Mouse (Mus musculus) midbrain, embryonic 14.5 days (tissue): Measurements from ENCODE around the gene Pum1. TPM values are rescaled to one million over a fixed set of nuclear protein-coding genes. Genes with fewer than 3 reads are reported as not detected.
A peak's percentile ranks its signal among the peaks of the same experiment; 100 is the strongest.

ENCODE experiments used
- ATAC-seq: fragments of 200-750 bp; cut with Nextera tagmentation; 2 replicates; pipeline ENCODE4 v1.8.0; 2017; ENCODE audit warnings: moderate number of reproducible peaks, moderate library complexity; ENCODE audit not compliant: low FRiP score, low TSS enrichment
- DNase-seq: peaks from one replicate; pipeline ENCODE4 v3.0.0-alpha.2; 2015
- H3K27ac ChIP-seq: fragments of 300-500 bp; sonication (generic); replicated peaks from 2 replicates; pipeline ENCODE4 v1.5.1; 2014; ENCODE audit warnings: mild to moderate bottlenecking, low read depth, low read length, moderate library complexity
- H3K27me3 ChIP-seq: fragments of 300-500 bp; sonication (generic); 2 replicates; pipeline ENCODE4 v1.6.1; 2014; ENCODE audit warnings: low read length, control low read depth, mixed read lengths; ENCODE audit not compliant: control insufficient read depth, insufficient read depth
- H3K36me3 ChIP-seq: fragments of 300-500 bp; sonication (generic); 2 replicates; pipeline ENCODE4 v1.6.1; 2014; ENCODE audit warnings: low read length, control low read depth; ENCODE audit not compliant: control insufficient read depth, insufficient read depth
- H3K4me1 ChIP-seq: fragments of 300-500 bp; sonication (generic); 2 replicates; pipeline ENCODE4 v1.6.1; 2014; ENCODE audit warnings: mild to moderate bottlenecking, antibody characterized with exemption, low read length, control low read depth; ENCODE audit not compliant: control insufficient read depth, insufficient read depth
- H3K4me2 ChIP-seq: fragments of 300-500 bp; sonication (generic); 2 replicates; pipeline ENCODE4 v1.6.1; 2014; ENCODE audit warnings: mild to moderate bottlenecking, low read length, moderate library complexity
- H3K4me3 ChIP-seq: fragments of 300-500 bp; sonication (generic); replicated peaks from 2 replicates; pipeline ENCODE4 v1.5.1; 2014; ENCODE audit warnings: low read depth, low read length
- H3K9ac ChIP-seq: fragments of 300-500 bp; sonication (generic); replicated peaks from 2 replicates; pipeline ENCODE4 v1.6.1; 2014; ENCODE audit warnings: mild to moderate bottlenecking, low read length, moderate library complexity
- H3K9me3 ChIP-seq: fragments of 300-500 bp; sonication (generic); 2 replicates; pipeline ENCODE4 v1.6.1; 2016; ENCODE audit warnings: low read length, control low read depth, mixed read lengths; ENCODE audit not compliant: control insufficient read depth
- WGBS: fragments of 180-500 bp; shearing (Covaris S2); extraction: QIAGEN DNeasy Blood & Tissue Kit; methylation state at CpG from one replicate; pipeline ENCODE4 v1.1.7; 2014; 5-methylcytosine and 5-hydroxymethylcytosine counted together
- polyA plus RNA-seq: library from polyadenylated mRNA; unstranded; fragments of >200 nt; fragmentation: Nextera tagmentation; extraction: Ambion mirVana; gene quantifications from 2 replicates; pipeline ENCODE4 v1.2.1, GENCODE M21; 2014

Pum1 gene
- polyA plus RNA-seq, 1 experiment from 2014 or later = 116 TPM

- H3K9ac ChIP-seq = no peak overlapping the region
- no peak for ATAC-seq
- no peak overlapping the region for H3K4me3 ChIP-seq
- no peak overlapping the region for H3K4me2 ChIP-seq
- H3K27me3 ChIP-seq = no peaks in the 10 kb centered on the region
- no peaks in the 10 kb centered on the region for H3K4me1 ChIP-seq
- H3K36me3 ChIP-seq = peaks cover 66% of the 10 kb centered on the region
- H3K27ac ChIP-seq = 0 out of 2 replicates have a peak overlapping the region, but pooled peaks have one; percentile 8
- H3K9me3 ChIP-seq = no peaks in the 10 kb centered on the region
- DNase-seq = no peak
- WGBS = 89% methylated on average over 3 of the region's 3 CpGs
Measured at GRCm38 (mm10) chr4:130779037-130779436, 115.9 kb downstream of the Pum1 start.

- DNase-seq (no peak), ATAC-seq (no peak)
- Histone ChIP-seq H3K4me2 (no peak overlapping the region), H3K4me1 (no peaks in the 10 kb centered on the region), H3K36me3 (peaks cover 42% of the 10 kb centered on the region), H3K27me3 (no peaks in the 10 kb centered on the region), H3K9me3 (no peaks in the 10 kb centered on the region), H3K9ac (no peak overlapping the region), H3K4me3 (no peak overlapping the region), H3K27ac (peak overlapping the region; percentile 26; the same call in 1 of the 2 replicates)
- WGBS = 95% methylated on average over 2 of the region's 2 CpGs
Measured at GRCm38 (mm10) chr4:130782492-130782891, 119.4 kb downstream of the Pum1 start.

- Histone ChIP-seq H3K4me3 (no peak overlapping the region), H3K4me1 (no peaks in the 10 kb centered on the region), H3K27me3 (no peaks in the 10 kb centered on the region), H3K9ac (no peak overlapping the region), H3K36me3 (peaks cover 20% of the 10 kb centered on the region), H3K4me2 (no peak overlapping the region), H3K9me3 (no peaks in the 10 kb centered on the region), H3K27ac (no peak overlapping the region)
- DNase-seq (peak; percentile 80), ATAC-seq (no peak)
- WGBS = 32% methylated on average over 4 of the region's 4 CpGs
Measured at GRCm38 (mm10) chr4:130784755-130785154, 121.6 kb downstream of the Pum1 start.

- H3K4me1 ChIP-seq = no peaks in the 10 kb centered on the region
- H3K36me3 ChIP-seq = no peaks in the 10 kb centered on the region
- DNase-seq = no peak
- WGBS = 76% methylated on average over 5 of the region's 5 CpGs
- no peak overlapping the region for H3K4me2 ChIP-seq
- H3K9me3 ChIP-seq = no peaks in the 10 kb centered on the region
- no peak overlapping the region for H3K27ac ChIP-seq
- H3K9ac ChIP-seq = no peak overlapping the region
- H3K4me3 ChIP-seq = no peak overlapping the region
- H3K27me3 ChIP-seq = no peaks in the 10 kb centered on the region
- ATAC-seq = no peak
Measured at GRCm38 (mm10) chr4:130787530-130787929, 124.4 kb downstream of the Pum1 start.

GRCm38 (mm10) chr4:130790180-130790579, 127.1 kb downstream of the Pum1 start:
- peak; percentile 94 for DNase-seq
- Histone ChIP-seq H3K9ac (no peak overlapping the region), H3K27ac (no peak overlapping the region), H3K4me3 (no peak overlapping the region), H3K36me3 (no peaks in the 10 kb centered on the region), H3K27me3 (no peaks in the 10 kb centered on the region), H3K4me1 (peaks cover 15% of the 10 kb centered on the region), H3K4me2 (no peak overlapping the region), H3K9me3 (no peaks in the 10 kb centered on the region)
- 17% methylated on average over 6 of the region's 6 CpGs for WGBS
- peak; percentile 44; the same call in 1 of the 2 replicates for ATAC-seq

GRCm38 (mm10) chr4:130791811-130792375, 128.8 kb downstream of the Pum1 start:
- Histone ChIP-seq H3K36me3 (no peaks in the 10 kb centered on the region), H3K27me3 (no peaks in the 10 kb centered on the region), H3K9ac (peak overlapping the region; percentile 99), H3K27ac (peak overlapping the region; percentile 84), H3K4me3 (peak overlapping the region; percentile 90), H3K4me1 (peaks cover 15% of the 10 kb centered on the region), H3K9me3 (no peaks in the 10 kb centered on the region), H3K4me2 (peak overlapping the region; percentile 94)
- DNase-seq (peak; percentile 66), ATAC-seq (peak; percentile 29; the same call in 1 of the 2 replicates)
- 8% methylated on average over 16 of the region's 19 CpGs for WGBS

GRCm38 (mm10) chr4:130792376-130793179, 129.5 kb downstream of the Pum1 start, which contains the start of gene Sdc3:
Gene Sdc3, plus strand, starts transcription at chr4:130792537.
- Histone ChIP-seq H3K36me3 (no peaks in the 10 kb centered on the region), H3K4me3 (peak within 1 kb of the TSS; percentile 90), H3K27ac (peak within 1 kb of the TSS; percentile 84), H3K4me1 (peaks cover 22% of the 10 kb centered on the region), H3K9me3 (no peaks in the 10 kb centered on the region), H3K27me3 (no peaks in the 10 kb centered on the region), H3K9ac (peak within 1 kb of the TSS; percentile 99), H3K4me2 (peak within 1 kb of the TSS; percentile 94)
- WGBS = 2% methylated on average over 67 of the region's 99 CpGs
- peak; percentile 62 for ATAC-seq
- DNase-seq = peak; percentile 83

GRCm38 (mm10) chr4:130793180-130793501, 130.0 kb downstream of the Pum1 start:
- Histone ChIP-seq H3K4me2 (peak overlapping the region; percentile 94), H3K4me3 (peak overlapping the region; percentile 90), H3K9ac (peak overlapping the region; percentile 99), H3K9me3 (no peaks in the 10 kb centered on the region), H3K27ac (peak overlapping the region; percentile 84), H3K27me3 (no peaks in the 10 kb centered on the region), H3K36me3 (no peaks in the 10 kb centered on the region), H3K4me1 (peaks cover 28% of the 10 kb centered on the region)
- ATAC-seq (no peak), DNase-seq (no peak)
- WGBS = 42% methylated on average over 7 of the region's 7 CpGs
